Mouse (Mus musculus) ES-Bruce4 (cell line): ENCODE measurements around the gene Zbtb11.

Source experiments
- CTCF ChIP-seq: IDR thresholded peaks from one replicate; pipeline ENCODE4 v1.8.1; 2011; ENCODE audit warnings: low read depth, low read length
- POLR2A ChIP-seq: IDR thresholded peaks from one replicate; pipeline ENCODE4 v1.8.1; 2011; ENCODE audit warnings: low read length; ENCODE audit not compliant: insufficient read depth

DNA sequence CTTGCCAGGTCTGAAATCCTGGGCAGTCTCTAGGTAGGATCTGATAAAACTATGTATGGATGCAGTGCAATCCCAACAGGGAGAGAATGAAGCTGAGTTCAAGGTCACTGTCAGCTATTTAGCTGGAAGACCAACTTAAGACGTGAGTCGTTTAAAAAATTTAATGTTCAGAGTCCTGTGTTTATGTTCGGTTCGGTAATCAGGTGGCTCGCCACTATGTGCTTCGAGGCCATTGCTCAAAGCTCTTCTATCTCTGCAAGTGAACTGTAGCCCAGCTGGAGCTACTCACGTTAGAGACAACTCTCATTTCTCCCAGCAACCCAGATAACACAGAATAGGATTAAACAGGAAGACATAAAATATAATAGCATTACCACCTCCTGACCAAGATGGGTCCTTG, 40.4 kb downstream of the Zbtb11 start:
- TF ChIP-seq CTCF (no peak), POLR2A (no peak)
